12 mouse cellular contexts compared by ENCODE assay signal in genomic region chr7:44669103-44669502, GRCm38 (mm10). TPM values are rescaled to one million over a fixed set of nuclear protein-coding genes. Genes with fewer than 3 reads are reported as not detected.
DNase-seq lines count a peak whose midpoint lies in the region; ATAC-seq and TF ChIP-seq lines count a peak whose summit lies in the region.
"Had no signal": no experiment of that assay in that cellular context is flagged by ENCODE, and none has a peak within 500 bp of the region (broad histone marks: within the 10 kb centered on the region; RNA-seq: fewer than 3 reads in every experiment).

No protein-coding gene starts in this region.

- no peak overlapping the region for H3K27ac ChIP-seq in liver, adult 2 months (replicated peaks; ENCODE audit: insufficient read depth, low read depth, low read length)
- H3K27ac ChIP-seq in liver, embryonic 12.5 days: no peak overlapping the region
- H3K27ac ChIP-seq in intestine, embryonic 15.5 days: peak overlapping the region; percentile 97
- H3K27ac ChIP-seq: midbrain, embryonic 15.5 days had no signal

- H3K27me3 ChIP-seq in liver, adult 2 months (ENCODE audit: control insufficient read depth, insufficient read depth, low read length): no peaks in the 10 kb centered on the region
- H3K27me3 ChIP-seq in liver, embryonic 12.5 days (replicated peaks): peaks cover 52% of the 10 kb centered on the region
- H3K27me3 ChIP-seq in intestine, embryonic 15.5 days (replicated peaks): peaks cover 13% of the 10 kb centered on the region

- H3K4me1 ChIP-seq in liver, adult 2 months (ENCODE audit: control insufficient read depth, insufficient read depth, low read length): peaks cover 2% of the 10 kb centered on the region; the same call in 1 of the 2 replicates
- peaks cover 9% of the 10 kb centered on the region; the same call in 1 of the 2 replicates for H3K4me1 ChIP-seq in liver, embryonic 12.5 days
- H3K4me1 ChIP-seq in intestine, embryonic 15.5 days (replicated peaks): peaks cover 17% of the 10 kb centered on the region; the same call in 1 of the 2 replicates

- H3K9ac ChIP-seq in liver, adult 2 months (ENCODE audit: low read depth, low read length): no peak overlapping the region
- no peak overlapping the region for H3K9ac ChIP-seq in liver, embryonic 12.5 days
- peak overlapping the region; percentile 55; the same call in 1 of the 2 replicates for H3K9ac ChIP-seq in intestine, embryonic 15.5 days
- H3K9ac ChIP-seq: midbrain, embryonic 15.5 days had no signal

- H3K4me2 ChIP-seq in liver, embryonic 12.5 days: no peak overlapping the region
- H3K4me2 ChIP-seq in intestine, embryonic 15.5 days (replicated peaks): peak overlapping the region; percentile 51
- H3K4me2 ChIP-seq: midbrain, embryonic 15.5 days had no signal

- WGBS in liver, adult 2 months: 22% methylated on average over 21 of the region's 21 CpGs
- WGBS in liver, embryonic 12.5 days (ENCODE audit: insufficient replicate concordance): 17% methylated on average over 21 of the region's 21 CpGs
- WGBS in intestine, embryonic 15.5 days: 15% methylated on average over 21 of the region's 21 CpGs

- no peaks in the 10 kb centered on the region for H3K36me3 ChIP-seq in liver, adult 2 months (ENCODE audit: control insufficient read depth, insufficient read depth, low read length)
- H3K36me3 ChIP-seq in liver, embryonic 12.5 days: no peaks in the 10 kb centered on the region
- H3K36me3 ChIP-seq in intestine, embryonic 15.5 days: no peaks in the 10 kb centered on the region
- H3K36me3 ChIP-seq: midbrain, embryonic 15.5 days had no signal

- peaks cover 7% of the 10 kb centered on the region for H3K9me3 ChIP-seq in liver, embryonic 12.5 days (replicated peaks)
- H3K9me3 ChIP-seq in intestine, embryonic 15.5 days: no peaks in the 10 kb centered on the region
- H3K9me3 ChIP-seq: midbrain, embryonic 15.5 days had no signal

- no peak for TF ChIP-seq CTCF in liver, adult 2 months (IDR thresholded peaks at IDR 0.05; ENCODE audit: low read depth, low read length)

- ATAC-seq in liver, embryonic 12.5 days: no peak
- ATAC-seq in intestine, embryonic 15.5 days: peak; percentile 54
- ATAC-seq: midbrain, embryonic 15.5 days had no signal

- peak overlapping the region; percentile 7; the same call in 1 of the 2 replicates for H3K4me3 ChIP-seq in liver, adult 2 months (ENCODE audit: insufficient read depth, low read depth, low read length)
- no peak overlapping the region for H3K4me3 ChIP-seq in liver, embryonic 12.5 days
- H3K4me3 ChIP-seq in intestine, embryonic 15.5 days (replicated peaks): peak overlapping the region; percentile 38
- H3K4me3 ChIP-seq: midbrain, embryonic 15.5 days had no signal

- no peak for TF ChIP-seq POLR2A in liver, adult 2 months (IDR thresholded peaks at IDR 0.05; ENCODE audit: extremely low read depth, insufficient read depth, low read length)

- H3K79me2 ChIP-seq in liver, adult 2 months (ENCODE audit: control insufficient read depth, insufficient read depth, low read length): no peaks in the 10 kb centered on the region

- peak; percentile 56 for DNase-seq in liver, adult 2 months (ENCODE audit: extremely low read depth, low read depth, low spot score)
- DNase-seq in lung, adult 18-20 months: peak; percentile 85 to 91
- peak; percentile 50 for DNase-seq in testis, postnatal 10 days (ENCODE audit: low spot score)
- no peak for DNase-seq in frontal cortex, postnatal 25 days (ENCODE audit: low spot score in 2 of 2)
- no peak for DNase-seq in layer of hippocampus, postnatal 14 days (ENCODE audit: low spot score in 2 of 2)
- DNase-seq: gastrocnemius, postnatal 14 days had no signal

RNA-seq across cellular contexts. Expression of gene Myh14, which starts 1.5 kb away (rescaled TPM):
- total RNA-seq in liver, adult 2 months (2014; rRNA removed): 7.0 and 8.0 TPM in 2 replicates
- 5.6 and 6.0 TPM in 2 replicates for polyA plus RNA-seq in liver, adult 2 months (2012; rRNA removed)
- polyA plus RNA-seq in liver, embryonic 12.5 days (2016; fragmentation: Nextera tagmentation; extraction: Ambion mirVana): 0.13 and 0.35 TPM in 2 replicates
- polyA plus RNA-seq in intestine, embryonic 15.5 days (2015; fragmentation: Nextera tagmentation; extraction: Ambion mirVana): 68.4 and 74.3 TPM in 2 replicates
- 10 to 100 TPM; 20.9 to 24.6 TPM for total RNA-seq in layer of hippocampus, postnatal 14 days (2021)

RNA-seq across cellular contexts. Expression of gene Izumo2, which starts 39.4 kb away (rescaled TPM):
- total RNA-seq in liver, adult 2 months (2014; rRNA removed): not detected in 2 replicates
- polyA plus RNA-seq in liver, adult 2 months (2012; rRNA removed): not detected in 2 replicates
- not detected in 2 replicates for polyA plus RNA-seq in liver, embryonic 12.5 days (2016; fragmentation: Nextera tagmentation; extraction: Ambion mirVana)
- polyA plus RNA-seq in intestine, embryonic 15.5 days (2015; fragmentation: Nextera tagmentation; extraction: Ambion mirVana): not detected in 2 replicates
- total RNA-seq in layer of hippocampus, postnatal 14 days (2021): not detected
- total RNA-seq: gastrocnemius, postnatal 14 days; heart, postnatal 25 days; layer of hippocampus, adult 8-10 months had no signal
- polyA plus RNA-seq: limb, embryonic 14.5 days; midbrain, embryonic 15.5 days had no signal

Comparison
In these comparisons a context has a peak if more than half of its experiments do, and no peak if none do; other contexts are left out.
1. DNase-seq: peak in liver, adult 2 months (single experiment), lung, adult 18-20 months (2 of 2) and testis, postnatal 10 days (single experiment); none in frontal cortex, postnatal 25 days (0 of 2) and layer of hippocampus, postnatal 14 days (0 of 2).